Mouse (Mus musculus): ENCODE measurements around the gene Rapgef4.

- TF ChIP-seq TAL1 (IDR thresholded peaks at IDR 0.05; ENCODE audit: low read length) (no peak), GATA1 (IDR thresholded peaks at IDR 0.05; ENCODE audit: low read length) (no peak)
Observed at GRCm38 (mm10) chr2:72203609-72204008, 222.6 kb downstream of the Rapgef4 start.
